Mouse (Mus musculus) lung, postnatal 0 days (tissue): ENCODE results near the gene Metap1d. TPM values are rescaled to one million over a fixed set of nuclear protein-coding genes. Genes with fewer than 3 reads are reported as not detected.

Experiments used
- ATAC-seq: fragments of 200-750 bp; cut with Nextera tagmentation; 2 replicates; pipeline ENCODE4 v1.8.0; 2017; ENCODE audit warnings: moderate library complexity
- DNase-seq: peaks from one replicate; pipeline ENCODE4 v3.0.0-alpha.2; 2016; ENCODE audit warnings: low spot score
- H3K27ac ChIP-seq: fragments of 300-500 bp; sonication (generic); 2 replicates; pipeline ENCODE4 v1.5.1; 2014; ENCODE audit warnings: antibody characterized with exemption, mild to moderate bottlenecking, low read length, mixed read lengths
- H3K27me3 ChIP-seq: fragments of 300-500 bp; sonication (generic); replicated peaks from 2 replicates; pipeline ENCODE4 v1.6.1; 2014; ENCODE audit warnings: low read length, mixed read lengths; ENCODE audit not compliant: insufficient read depth
- H3K36me3 ChIP-seq: fragments of 300-500 bp; sonication (generic); 2 replicates; pipeline ENCODE4 v1.6.1; 2014; ENCODE audit warnings: low read length, mixed read lengths; ENCODE audit not compliant: insufficient read depth
- H3K4me1 ChIP-seq: fragments of 300-500 bp; sonication (generic); 2 replicates; pipeline ENCODE4 v1.6.1; 2014; ENCODE audit warnings: antibody characterized with exemption, low read depth, low read length, mixed read lengths; ENCODE audit not compliant: insufficient read depth
- H3K4me2 ChIP-seq: fragments of 300-500 bp; sonication (generic); replicated peaks from 2 replicates; pipeline ENCODE4 v1.6.1; 2014; ENCODE audit warnings: low read depth, mild to moderate bottlenecking, low read length, moderate library complexity, mixed read lengths
- H3K4me3 ChIP-seq: fragments of 300-500 bp; sonication (generic); 2 replicates; pipeline ENCODE4 v1.5.1; 2014; ENCODE audit warnings: low read depth, low read length
- H3K9ac ChIP-seq: fragments of 300-500 bp; sonication (generic); replicated peaks from 2 replicates; pipeline ENCODE4 v1.6.1; 2014; ENCODE audit warnings: low read depth, mild to moderate bottlenecking
- H3K9me3 ChIP-seq: fragments of 300-500 bp; sonication (generic); 2 replicates; pipeline ENCODE4 v1.6.1; 2016; ENCODE audit warnings: low read length, mixed read lengths
- CTCF ChIP-seq: IDR thresholded peaks from 2 replicates; pipeline ENCODE4 v1.5.1; 2016; ENCODE audit warnings: antibody characterized with exemption, mild to moderate bottlenecking
- EP300 ChIP-seq: IDR thresholded peaks from 2 replicates; pipeline ENCODE4 v1.6.1; 2016; ENCODE audit warnings: antibody characterized with exemption, mild to moderate bottlenecking, control low read depth
- WGBS: fragments of 180-500 bp; shearing (Covaris S2); extraction: QIAGEN DNeasy Blood & Tissue Kit; methylation state at CpG from one replicate; pipeline ENCODE4 v1.1.7; 2014; 5-methylcytosine and 5-hydroxymethylcytosine counted together
- polyA plus RNA-seq: library from polyadenylated mRNA; unstranded; fragments of >200 nt; fragmentation: Nextera tagmentation; extraction: Ambion mirVana; gene quantifications from 2 replicates; pipeline ENCODE4 v1.2.1, GENCODE M21; 2015

The Metap1d gene
- polyA plus RNA-seq, 1 experiment from 2014 or later: 15.3 TPM

- no peaks in the 10 kb centered on the region for H3K9me3 ChIP-seq
- TF ChIP-seq CTCF: no peak
- no peak for TF ChIP-seq EP300
- H3K9ac ChIP-seq: no peak overlapping the region
- no peaks in the 10 kb centered on the region for H3K36me3 ChIP-seq
- DNase-seq (no peak), ATAC-seq (no peak)
- H3K4me2 ChIP-seq: no peak overlapping the region
- 3% methylated on average over 12 of the region's 12 CpGs for WGBS
- peaks cover 93% of the 10 kb centered on the region for H3K27me3 ChIP-seq
- H3K27ac ChIP-seq: no peak overlapping the region
- peaks cover 9% of the 10 kb centered on the region for H3K4me1 ChIP-seq
- H3K4me3 ChIP-seq: no peak overlapping the region
Observed at GRCm38 (mm10) chr2:71531124-71531590, 78.1 kb downstream of the Metap1d start.

- H3K27ac ChIP-seq: no peak overlapping the region
- no peaks in the 10 kb centered on the region for H3K9me3 ChIP-seq
- WGBS: under 1% methylated on average over 42 of the region's 43 CpGs
- H3K27me3 ChIP-seq: peaks cover 93% of the 10 kb centered on the region
- ATAC-seq (no peak), DNase-seq (no peak)
- H3K4me3 ChIP-seq: no peak overlapping the region
- no peaks in the 10 kb centered on the region for H3K36me3 ChIP-seq
- no peak overlapping the region for H3K4me2 ChIP-seq
- H3K9ac ChIP-seq: no peak overlapping the region
- peaks cover 9% of the 10 kb centered on the region for H3K4me1 ChIP-seq
- TF ChIP-seq EP300: no peak
- no peak for TF ChIP-seq CTCF
Observed at GRCm38 (mm10) chr2:71531990-71532970, 79.2 kb downstream of the Metap1d start.

- Histone ChIP-seq H3K4me2 (no peak overlapping the region), H3K36me3 (no peaks in the 10 kb centered on the region), H3K9ac (no peak overlapping the region), H3K4me1 (peaks cover 9% of the 10 kb centered on the region), H3K9me3 (no peaks in the 10 kb centered on the region), H3K4me3 (no peak overlapping the region), H3K27ac (no peak overlapping the region), H3K27me3 (peaks cover 94% of the 10 kb centered on the region)
- DNase-seq (no peak), ATAC-seq (no peak)
- no peak for TF ChIP-seq EP300
- no peak for TF ChIP-seq CTCF
- WGBS: 7% methylated on average over 5 of the region's 5 CpGs
Observed at GRCm38 (mm10) chr2:71533094-71533493, 80.0 kb downstream of the Metap1d start.

GRCm38 (mm10) chr2:71534242-71535052 lies 81.4 kb downstream of the Metap1d start:
- H3K4me3 ChIP-seq: no peak overlapping the region
- no peaks in the 10 kb centered on the region for H3K9me3 ChIP-seq
- no peak overlapping the region for H3K27ac ChIP-seq
- no peak for TF ChIP-seq EP300
- TF ChIP-seq CTCF: no peak
- H3K4me2 ChIP-seq: no peak overlapping the region
- 3% methylated on average over 20 of the region's 20 CpGs for WGBS
- DNase-seq (no peak), ATAC-seq (no peak)
- peaks cover 94% of the 10 kb centered on the region for H3K27me3 ChIP-seq
- peaks cover 5% of the 10 kb centered on the region for H3K4me1 ChIP-seq
- no peak overlapping the region for H3K9ac ChIP-seq
- no peaks in the 10 kb centered on the region for H3K36me3 ChIP-seq

GRCm38 (mm10) chr2:71540611-71541417 lies 87.7 kb downstream of the Metap1d start:
- Histone ChIP-seq H3K4me2 (peak overlapping the region; percentile 25), H3K36me3 (no peaks in the 10 kb centered on the region), H3K4me1 (peaks cover 4% of the 10 kb centered on the region; the same call in 1 of the 2 replicates), H3K27ac (no peak overlapping the region), H3K4me3 (peak overlapping the region; percentile 2), H3K9me3 (no peaks in the 10 kb centered on the region), H3K9ac (no peak overlapping the region), H3K27me3 (peaks cover 94% of the 10 kb centered on the region)
- peak; percentile 4 for DNase-seq
- ATAC-seq: no peak
- WGBS: under 1% methylated on average over 48 of the region's 48 CpGs
- TF ChIP-seq EP300: no peak
- no peak for TF ChIP-seq CTCF
